Mouse (Mus musculus) hindbrain, embryonic 10.5 days (tissue): Measurements from ENCODE around the gene Olfr101. TPM values are rescaled to one million over a fixed set of nuclear protein-coding genes. Genes with fewer than 3 reads are reported as not detected.
A peak's percentile ranks its signal among the peaks of the same experiment; 100 is the strongest.

Source experiments
- DNase-seq: peaks from one replicate; pipeline ENCODE4 v3.0.0-alpha.2; 2017; ENCODE audit warnings: low spot score
- H3K27ac ChIP-seq: fragments of 300-500 bp; sonication (generic); 2 replicates; pipeline ENCODE4 v1.5.1; 2016; ENCODE audit warnings: mild to moderate bottlenecking, moderate library complexity
- H3K27me3 ChIP-seq: fragments of 300-500 bp; sonication (generic); 2 replicates; pipeline ENCODE4 v1.6.1; 2016; ENCODE audit warnings: mild to moderate bottlenecking; ENCODE audit not compliant: poor library complexity, insufficient read depth, severe bottlenecking
- H3K36me3 ChIP-seq: fragments of 300-500 bp; sonication (generic); 2 replicates; pipeline ENCODE4 v1.6.1; 2016; ENCODE audit warnings: mild to moderate bottlenecking, moderate library complexity
- H3K4me1 ChIP-seq: fragments of 300-500 bp; sonication (generic); replicated peaks from 2 replicates; pipeline ENCODE4 v1.6.1; 2016; ENCODE audit warnings: mild to moderate bottlenecking
- H3K4me3 ChIP-seq: fragments of 300-500 bp; sonication (generic); 2 replicates; pipeline ENCODE4 v1.5.1; 2016; ENCODE audit warnings: mild to moderate bottlenecking, moderate library complexity
- H3K9me3 ChIP-seq: fragments of 300-500 bp; sonication (generic); 2 replicates; pipeline ENCODE4 v1.6.1; 2016; ENCODE audit warnings: mild to moderate bottlenecking, moderate library complexity
- WGBS: fragments of 180-500 bp; shearing (Covaris S2); methylation state at CpG from one replicate; pipeline ENCODE4 v1.1.7; 2016; 5-methylcytosine and 5-hydroxymethylcytosine counted together
- polyA plus RNA-seq: library from polyadenylated mRNA; unstranded; fragments of >200 nt; fragmentation: Nextera tagmentation; extraction: Ambion mirVana; gene quantifications from 2 replicates; pipeline ENCODE4 v1.2.1, GENCODE M21; 2016

Olfr101 gene
- not detected in 2 replicates for polyA plus RNA-seq

GRCm38 (mm10) chr17:37304213-37304612 is at the start of gene Olfr101:
Olfr101 (minus strand) TSS chr17:37304313.
- Histone ChIP-seq H3K27ac (no peak within 1 kb of the TSS), H3K9me3 (no peaks in the 10 kb centered on the region), H3K36me3 (no peaks in the 10 kb centered on the region), H3K27me3 (no peaks in the 10 kb centered on the region), H3K4me3 (no peak within 1 kb of the TSS), H3K4me1 (no peaks in the 10 kb centered on the region)
- 88% methylated on average over 4 of the region's 4 CpGs for WGBS
- no peak for DNase-seq

GRCm38 (mm10) chr17:37339598-37339997 is 35.5 kb upstream of the Olfr101 start, which contains the start of gene Olfr103:
Olfr103 (minus strand) TSS chr17:37339698.
- Histone ChIP-seq H3K36me3 (no peaks in the 10 kb centered on the region), H3K4me1 (no peaks in the 10 kb centered on the region), H3K27ac (no peak within 1 kb of the TSS), H3K4me3 (no peak within 1 kb of the TSS), H3K27me3 (no peaks in the 10 kb centered on the region), H3K9me3 (no peaks in the 10 kb centered on the region)
- no peak for DNase-seq
- 89% methylated on average over 2 of the region's 2 CpGs for WGBS

GRCm38 (mm10) chr17:37316954-37317353 is 12.8 kb upstream of the Olfr101 start, which contains the start of gene Olfr102:
Olfr102 (minus strand) TSS chr17:37317054.
- DNase-seq: no peak
- H3K27me3 ChIP-seq: no peaks in the 10 kb centered on the region
- no peaks in the 10 kb centered on the region for H3K9me3 ChIP-seq
- H3K4me3 ChIP-seq: no peak within 1 kb of the TSS
- H3K27ac ChIP-seq: no peak within 1 kb of the TSS
- H3K4me1 ChIP-seq: no peaks in the 10 kb centered on the region
- no peaks in the 10 kb centered on the region for H3K36me3 ChIP-seq

- Histone ChIP-seq H3K27ac (no peak overlapping the region), H3K4me1 (no peaks in the 10 kb centered on the region), H3K9me3 (no peaks in the 10 kb centered on the region), H3K4me3 (no peak overlapping the region), H3K27me3 (no peaks in the 10 kb centered on the region), H3K36me3 (no peaks in the 10 kb centered on the region)
- no peak for DNase-seq
- WGBS: 55% methylated on average over 2 of the region's 2 CpGs
Observed at GRCm38 (mm10) chr17:37310146-37310699, 6.1 kb upstream of the Olfr101 start.

- no peaks in the 10 kb centered on the region for H3K9me3 ChIP-seq
- no peaks in the 10 kb centered on the region for H3K27me3 ChIP-seq
- H3K4me1 ChIP-seq: no peaks in the 10 kb centered on the region
- no peak for DNase-seq
- H3K36me3 ChIP-seq: no peaks in the 10 kb centered on the region
- WGBS: 42% methylated on average over 4 of the region's 4 CpGs
- no peak overlapping the region for H3K4me3 ChIP-seq
- H3K27ac ChIP-seq: no peak overlapping the region
Observed at GRCm38 (mm10) chr17:37308483-37308882, 4.4 kb upstream of the Olfr101 start.

GRCm38 (mm10) chr17:37283360-37283759 is 20.8 kb downstream of the Olfr101 start, which contains the start of gene Olfr99:
Olfr99 (minus strand) TSS chr17:37283460.
- Histone ChIP-seq H3K36me3 (no peaks in the 10 kb centered on the region), H3K27me3 (no peaks in the 10 kb centered on the region), H3K9me3 (no peaks in the 10 kb centered on the region), H3K4me3 (no peak within 1 kb of the TSS), H3K4me1 (no peaks in the 10 kb centered on the region), H3K27ac (no peak within 1 kb of the TSS)
- 79% methylated on average over 1 of the region's 1 CpGs for whole genome bisulfite sequencing
- DNase-seq: no peak

GRCm38 (mm10) chr17:37280331-37280730 is 23.8 kb downstream of the Olfr101 start:
- no peaks in the 10 kb centered on the region for H3K4me1 ChIP-seq
- no peak for DNase-seq
- no peaks in the 10 kb centered on the region for H3K27me3 ChIP-seq
- H3K36me3 ChIP-seq: no peaks in the 10 kb centered on the region
- no peaks in the 10 kb centered on the region for H3K9me3 ChIP-seq
- H3K27ac ChIP-seq: no peak overlapping the region
- no peak overlapping the region for H3K4me3 ChIP-seq
- 90% methylated on average over 1 of the region's 1 CpGs for WGBS

- H3K4me1 ChIP-seq: no peaks in the 10 kb centered on the region
- no peak overlapping the region for H3K4me3 ChIP-seq
- H3K36me3 ChIP-seq: no peaks in the 10 kb centered on the region
- DNase-seq: no peak
- no peaks in the 10 kb centered on the region for H3K27me3 ChIP-seq
- H3K27ac ChIP-seq: no peak overlapping the region
- 0 out of 2 replicates have a peak, but pooled peaks cover 3% of the 10 kb centered on the region for H3K9me3 ChIP-seq
Observed at GRCm38 (mm10) chr17:37276573-37276972, 27.5 kb downstream of the Olfr101 start.

- Histone ChIP-seq H3K36me3 (no peaks in the 10 kb centered on the region), H3K9me3 (0 out of 2 replicates have a peak, but pooled peaks cover 7% of the 10 kb centered on the region), H3K27me3 (peaks cover 4% of the 10 kb centered on the region), H3K4me3 (no peak overlapping the region), H3K27ac (no peak overlapping the region), H3K4me1 (no peaks in the 10 kb centered on the region)
- no peak for DNase-seq
- WGBS: 90% methylated on average over 2 of the region's 2 CpGs
Observed at GRCm38 (mm10) chr17:37275626-37276248, 28.4 kb downstream of the Olfr101 start.

- no peaks in the 10 kb centered on the region for H3K36me3 ChIP-seq
- H3K4me1 ChIP-seq: peaks cover 4% of the 10 kb centered on the region; the same call in 1 of the 2 replicates
- 61% methylated on average over 8 of the region's 8 CpGs for WGBS
- 0 out of 2 replicates have a peak, but pooled peaks cover 7% of the 10 kb centered on the region for H3K9me3 ChIP-seq
- H3K4me3 ChIP-seq: peak overlapping the region; percentile 59
- H3K27ac ChIP-seq: no peak overlapping the region
- DNase-seq: no peak
- H3K27me3 ChIP-seq: peaks cover 6% of the 10 kb centered on the region
Observed at GRCm38 (mm10) chr17:37270702-37271092, 33.4 kb downstream of the Olfr101 start.

GRCm38 (mm10) chr17:37270058-37270701 is 33.9 kb downstream of the Olfr101 start, which contains the start of gene H2-M3:
H2-M3 (plus strand) TSS chr17:37270220.
- no peaks in the 10 kb centered on the region for H3K36me3 ChIP-seq
- H3K9me3 ChIP-seq: 0 out of 2 replicates have a peak, but pooled peaks cover 7% of the 10 kb centered on the region
- peak within 1 kb of the TSS; percentile 59 for H3K4me3 ChIP-seq
- peaks cover 4% of the 10 kb centered on the region; the same call in 1 of the 2 replicates for H3K4me1 ChIP-seq
- H3K27me3 ChIP-seq: peaks cover 6% of the 10 kb centered on the region
- 5% methylated on average over 26 of the region's 26 CpGs for WGBS
- peak; percentile 86 for DNase-seq
- H3K27ac ChIP-seq: no peak within 1 kb of the TSS

- no peak for DNase-seq
- Histone ChIP-seq H3K27ac (no peak within 1 kb of the TSS), H3K4me1 (no peaks in the 10 kb centered on the region), H3K27me3 (no peaks in the 10 kb centered on the region), H3K9me3 (no peaks in the 10 kb centered on the region), H3K36me3 (no peaks in the 10 kb centered on the region), H3K4me3 (no peak within 1 kb of the TSS)
- WGBS: 82% methylated on average over 1 of the region's 1 CpGs
Observed at GRCm38 (mm10) chr17:37263626-37264025, 40.5 kb downstream of the Olfr101 start, which contains the start of gene Olfr98. Olfr98 (minus strand) TSS chr17:37263749.

- DNase-seq: no peak
- H3K4me1 ChIP-seq: no peaks in the 10 kb centered on the region
- no peaks in the 10 kb centered on the region for H3K36me3 ChIP-seq
- no peaks in the 10 kb centered on the region for H3K9me3 ChIP-seq
- H3K27ac ChIP-seq: no peak overlapping the region
- no peaks in the 10 kb centered on the region for H3K27me3 ChIP-seq
- H3K4me3 ChIP-seq: no peak overlapping the region
- WGBS: 10% methylated on average over 1 of the region's 1 CpGs
Observed at GRCm38 (mm10) chr17:37250544-37250943, 53.6 kb downstream of the Olfr101 start.
